ENCODE assay signal across 28 mouse cellular contexts in the genomic region with DNA sequence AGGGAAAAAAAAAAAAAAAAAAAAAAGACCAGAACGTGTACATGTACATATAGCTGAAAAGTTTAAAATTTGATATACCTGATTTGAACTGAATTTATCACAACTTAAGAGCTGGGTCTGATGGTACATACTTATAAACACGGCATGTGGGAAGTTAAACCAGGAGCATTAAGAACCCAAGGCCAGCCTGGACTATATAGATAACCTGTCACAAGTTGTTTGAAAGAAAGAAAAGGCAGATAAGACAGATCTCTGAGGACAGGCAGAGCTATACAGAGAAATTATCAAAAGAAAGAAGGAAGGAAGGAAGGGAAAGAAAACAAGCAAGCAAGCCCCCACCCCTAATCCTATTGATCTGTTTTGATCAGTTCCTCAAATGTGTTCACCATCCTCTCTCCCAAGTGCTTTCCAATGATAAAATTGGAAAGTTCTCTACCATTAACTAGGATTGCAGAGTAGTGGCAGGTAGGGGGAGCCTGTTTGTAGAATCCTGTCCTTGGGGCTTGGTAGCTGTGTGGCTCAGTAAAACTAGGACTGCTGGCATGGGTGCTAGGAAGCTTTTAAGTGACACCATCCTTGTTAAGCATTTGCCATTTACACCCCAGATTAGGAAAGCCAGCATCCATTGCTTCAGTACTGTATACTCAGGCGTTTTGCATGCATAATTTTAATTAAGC. TPM values are rescaled to one million over a fixed set of nuclear protein-coding genes. Genes with fewer than 3 reads are reported as not detected.
DNase-seq lines count a peak whose midpoint lies in the region; ATAC-seq and TF ChIP-seq lines count a peak whose summit lies in the region.
"Had no signal": no experiment of that assay in that cellular context is flagged by ENCODE, and none has a peak within 500 bp of the region (broad histone marks: within the 10 kb centered on the region; RNA-seq: fewer than 3 reads in every experiment).

No protein-coding gene starts in this region.

- TF ChIP-seq CTCF in intestine, postnatal 0 days (IDR thresholded peaks at IDR 0.05; ENCODE audit: low read depth): peak; percentile 21; the same call in 1 of the 2 replicates
- no peak for TF ChIP-seq CTCF in G1E (IDR thresholded peaks at IDR 0.05; ENCODE audit: low read depth, low read length)

- intact Hi-C loops in left cerebral cortex, postnatal 36 days (cut with DNase I): no loop called here

- no peak for ATAC-seq in intestine, postnatal 0 days
- no peak for ATAC-seq in intestine, embryonic 16.5 days
- peak; percentile 61 for ATAC-seq in G1E (ENCODE audit: extremely low read depth, insufficient number of reproducible peaks, low FRiP score, poor library complexity, severe bottlenecking)
- ATAC-seq in erythroblast, adult 5-6 weeks (replicated peaks; ENCODE audit: low FRiP score, poor library complexity, severe bottlenecking): peak; percentile 62; the same call in 1 of the 2 replicates
- ATAC-seq in liver, embryonic 16.5 days (ENCODE audit: low read depth): peak; percentile 86
- ATAC-seq: forebrain, postnatal 0 days; hindbrain, postnatal 0 days; midbrain, embryonic 15.5 days had no signal

- no peak overlapping the region for H3K27ac ChIP-seq in intestine, postnatal 0 days (ENCODE audit: low read depth, low read length)
- no peak overlapping the region for H3K27ac ChIP-seq in intestine, embryonic 16.5 days (ENCODE audit: low read length)
- H3K27ac ChIP-seq in liver, embryonic 16.5 days (ENCODE audit: low read length): peak overlapping the region; percentile 12; the same call in 1 of the 2 replicates
- H3K27ac ChIP-seq: embryonic facial prominence, embryonic 10.5 days; hindbrain, embryonic 10.5 days; hindbrain, postnatal 0 days; kidney, embryonic 15.5 days; midbrain, embryonic 15.5 days; neural tube, embryonic 13.5 days; stomach, embryonic 15.5 days had no signal

- WGBS in intestine, postnatal 0 days: 59% methylated on average over 3 of the region's 3 CpGs
- WGBS in intestine, embryonic 16.5 days: 67% methylated on average over 3 of the region's 3 CpGs
- 31% methylated on average over 3 of the region's 3 CpGs for WGBS in liver, embryonic 16.5 days (ENCODE audit: insufficient replicate concordance)

- H3K36me3 ChIP-seq in intestine, postnatal 0 days (ENCODE audit: control insufficient read depth, insufficient read depth): peaks cover 5% of the 10 kb centered on the region
- H3K36me3 ChIP-seq in intestine, embryonic 16.5 days (ENCODE audit: control insufficient read depth, insufficient read depth, low read length): no peaks in the 10 kb centered on the region; the same call in 1 of the 2 replicates
- H3K36me3 ChIP-seq in G1E (replicated peaks): peaks cover 53% of the 10 kb centered on the region
- peaks cover 5% of the 10 kb centered on the region for H3K36me3 ChIP-seq in liver, embryonic 16.5 days (ENCODE audit: control insufficient read depth, insufficient read depth)

- H3K9ac ChIP-seq in intestine, postnatal 0 days (ENCODE audit: low read depth, low read length): no peak overlapping the region
- no peak overlapping the region for H3K9ac ChIP-seq in intestine, embryonic 16.5 days (ENCODE audit: low read depth, low read length)
- no peak overlapping the region for H3K9ac ChIP-seq in liver, embryonic 16.5 days (ENCODE audit: low read depth, low read length)
- H3K9ac ChIP-seq: forebrain, postnatal 0 days; kidney, embryonic 15.5 days; midbrain, embryonic 15.5 days; neural tube, embryonic 13.5 days; stomach, embryonic 15.5 days had no signal

- no peaks in the 10 kb centered on the region for H3K4me1 ChIP-seq in intestine, postnatal 0 days (replicated peaks; ENCODE audit: control insufficient read depth, insufficient read depth, low read length)
- H3K4me1 ChIP-seq in intestine, embryonic 16.5 days (ENCODE audit: control insufficient read depth, insufficient read depth, low read length): no peaks in the 10 kb centered on the region
- peaks cover 41% of the 10 kb centered on the region for H3K4me1 ChIP-seq in G1E (ENCODE audit: insufficient read depth, low read depth, low read length)
- H3K4me1 ChIP-seq in liver, embryonic 16.5 days (ENCODE audit: control insufficient read depth, low read depth, low read length): peaks cover 7% of the 10 kb centered on the region
- H3K4me1 ChIP-seq: embryonic facial prominence, embryonic 10.5 days; hindbrain, embryonic 10.5 days; kidney, embryonic 15.5 days; midbrain, embryonic 15.5 days; neural tube, embryonic 13.5 days; stomach, embryonic 15.5 days had no signal

- no peaks in the 10 kb centered on the region for H3K27me3 ChIP-seq in intestine, postnatal 0 days (replicated peaks; ENCODE audit: control insufficient read depth, insufficient read depth, low read length)
- no peaks in the 10 kb centered on the region for H3K27me3 ChIP-seq in intestine, embryonic 16.5 days (replicated peaks; ENCODE audit: control insufficient read depth, insufficient read depth, low read length)
- no peaks in the 10 kb centered on the region for H3K27me3 ChIP-seq in G1E (ENCODE audit: insufficient read depth, low read length)
- H3K27me3 ChIP-seq in liver, embryonic 16.5 days (ENCODE audit: control insufficient read depth, insufficient read depth, low read depth, low read length): no peaks in the 10 kb centered on the region
- H3K27me3 ChIP-seq: kidney, embryonic 15.5 days; megakaryocyte, embryonic 14.5 days; midbrain, embryonic 15.5 days; neural tube, embryonic 13.5 days; stomach, embryonic 15.5 days had no signal

- H3K4me2 ChIP-seq in intestine, postnatal 0 days (replicated peaks; ENCODE audit: low read depth): no peak overlapping the region
- no peak overlapping the region for H3K4me2 ChIP-seq in intestine, embryonic 16.5 days (ENCODE audit: low read depth, low read length)
- peak overlapping the region; percentile 2; the same call in 1 of the 2 replicates for H3K4me2 ChIP-seq in liver, embryonic 16.5 days (ENCODE audit: low read depth, low read length)
- H3K4me2 ChIP-seq: kidney, embryonic 15.5 days; midbrain, embryonic 15.5 days; neural tube, embryonic 13.5 days; stomach, embryonic 15.5 days had no signal

- H3K4me3 ChIP-seq in intestine, postnatal 0 days (ENCODE audit: low read depth, low read length): no peak overlapping the region
- no peak overlapping the region for H3K4me3 ChIP-seq in intestine, embryonic 16.5 days (ENCODE audit: low read length)
- no peak overlapping the region for H3K4me3 ChIP-seq in G1E (ENCODE audit: low read depth, low read length)
- no peak overlapping the region for H3K4me3 ChIP-seq in liver, embryonic 16.5 days (ENCODE audit: low read depth, low read length)
- H3K4me3 ChIP-seq: embryonic facial prominence, embryonic 10.5 days; hindbrain, embryonic 10.5 days; kidney, embryonic 15.5 days; megakaryocyte, embryonic 14.5 days; midbrain, embryonic 15.5 days; myocyte; neural tube, embryonic 13.5 days; stomach, embryonic 15.5 days had no signal

- no peaks in the 10 kb centered on the region for H3K9me3 ChIP-seq in intestine, postnatal 0 days (ENCODE audit: control insufficient read depth)
- no peaks in the 10 kb centered on the region for H3K9me3 ChIP-seq in intestine, embryonic 16.5 days (ENCODE audit: control insufficient read depth, low read length)
- no peaks in the 10 kb centered on the region for H3K9me3 ChIP-seq in G1E (replicated peaks)
- no peaks in the 10 kb centered on the region for H3K9me3 ChIP-seq in liver, embryonic 16.5 days (replicated peaks; ENCODE audit: control insufficient read depth, low read length)
- H3K9me3 ChIP-seq: embryonic facial prominence, embryonic 10.5 days; hindbrain, embryonic 10.5 days; kidney, embryonic 15.5 days; megakaryocyte, embryonic 14.5 days; midbrain, embryonic 15.5 days; neural tube, embryonic 13.5 days; stomach, embryonic 15.5 days had no signal

- no peak for DNase-seq in G1E (ENCODE audit: low spot score)
- no peak for DNase-seq in frontal cortex, postnatal 14 days (ENCODE audit: low spot score in 2 of 2)
- no peak for DNase-seq in left cerebral cortex, adult 18-20 months (ENCODE audit: low spot score in 2 of 2)
- no peak for DNase-seq in left cerebral cortex, postnatal 36 days (ENCODE audit: low spot score in 2 of 2)
- DNase-seq: adrenal gland, postnatal 36 days; cerebellum, adult 9-10 months; forebrain, postnatal 0 days; gastrocnemius, postnatal 25 days; kidney, adult 11 months; kidney, postnatal 4 days; layer of hippocampus, adult 9-11 months; lung, adult 18-20 months; retina, postnatal 1 day; right cerebral cortex, postnatal 4 days; thymus, postnatal 25 days had no signal

RNA-seq across cellular contexts. Expression of gene Hspa2, which starts 12.2 kb away (rescaled TPM):
- polyA plus RNA-seq in intestine, postnatal 0 days (2015; fragmentation: Nextera tagmentation; extraction: Ambion mirVana): 16.9 and 23.5 TPM in 2 replicates
- polyA plus RNA-seq in intestine, embryonic 16.5 days (2015; fragmentation: Nextera tagmentation; extraction: Ambion mirVana): 11.6 and 12.5 TPM in 2 replicates
- total RNA-seq in G1E (2014; fragmentation: Nextera tagmentation) (6.0 and 7.3 TPM in 2 replicates), G1E (2017) (10.7 and 11.3 TPM in 2 replicates)
- 10.3 and 12.0 TPM in 2 replicates for polyA plus RNA-seq in G1E (2012)
- total RNA-seq in erythroblast, adult 5-6 weeks (2015; ENCODE audit: low replicate concordance): 0.42 and 4.4 TPM in 2 replicates
- total RNA-seq in erythroblast, adult 5-6 weeks (2017; ENCODE audit: low replicate concordance): 0.68 and 1.8 TPM in 2 replicates
- polyA plus RNA-seq in liver, embryonic 16.5 days (2015; fragmentation: Nextera tagmentation; extraction: Ambion mirVana): 1.4 and 1.5 TPM in 2 replicates
- total RNA-seq in left cerebral cortex, adult 18-20 months (2021): 10 to 100 TPM; 63.8 to 79.8 TPM
- total RNA-seq in left cerebral cortex, postnatal 36 days (2021): 10 to 100 TPM; 62.5 to 67.5 TPM

RNA-seq across cellular contexts. Expression of gene Zbtb1, which starts 21.7 kb away (rescaled TPM):
- 3.3 and 3.4 TPM in 2 replicates for polyA plus RNA-seq in intestine, postnatal 0 days (2015; fragmentation: Nextera tagmentation; extraction: Ambion mirVana)
- polyA plus RNA-seq in intestine, embryonic 16.5 days (2015; fragmentation: Nextera tagmentation; extraction: Ambion mirVana): 5.4 and 5.6 TPM in 2 replicates
- 24.8 and 27.9 TPM in 2 replicates for total RNA-seq in G1E (2014; fragmentation: Nextera tagmentation)
- 23.1 and 27.2 TPM in 2 replicates for total RNA-seq in G1E (2017)
- polyA plus RNA-seq in G1E (2012): 6.4 and 8.8 TPM in 2 replicates
- 4.6 and 4.8 TPM in 2 replicates for total RNA-seq in erythroblast, adult 5-6 weeks (2015; ENCODE audit: low replicate concordance)
- 4.0 and 5.6 TPM in 2 replicates for total RNA-seq in erythroblast, adult 5-6 weeks (2017; ENCODE audit: low replicate concordance)
- 2.9 and 3.4 TPM in 2 replicates for polyA plus RNA-seq in liver, embryonic 16.5 days (2015; fragmentation: Nextera tagmentation; extraction: Ambion mirVana)
- 1 to 10 TPM; 5.6 to 6.1 TPM for total RNA-seq in left cerebral cortex, adult 18-20 months (2021)
- total RNA-seq in left cerebral cortex, postnatal 36 days (2021): 1 to 10 TPM; 4.6 to 6.6 TPM

RNA-seq across cellular contexts. Expression of gene Zbtb25, which starts 22.3 kb away (rescaled TPM):
- polyA plus RNA-seq in intestine, postnatal 0 days (2015; fragmentation: Nextera tagmentation; extraction: Ambion mirVana): 4.3 and 5.2 TPM in 2 replicates
- 8.8 and 9.4 TPM in 2 replicates for polyA plus RNA-seq in intestine, embryonic 16.5 days (2015; fragmentation: Nextera tagmentation; extraction: Ambion mirVana)
- total RNA-seq in G1E (2014; fragmentation: Nextera tagmentation) (54.4 and 62.5 TPM in 2 replicates), G1E (2017) (15.5 and 17.5 TPM in 2 replicates)
- 12.1 and 12.2 TPM in 2 replicates for polyA plus RNA-seq in G1E (2012)
- 6.1 and 19.2 TPM in 2 replicates for total RNA-seq in erythroblast, adult 5-6 weeks (2015; ENCODE audit: low replicate concordance)
- 1.3 and 4.6 TPM in 2 replicates for total RNA-seq in erythroblast, adult 5-6 weeks (2017; ENCODE audit: low replicate concordance)
- polyA plus RNA-seq in liver, embryonic 16.5 days (2015; fragmentation: Nextera tagmentation; extraction: Ambion mirVana): 4.1 and 4.8 TPM in 2 replicates
- total RNA-seq in left cerebral cortex, adult 18-20 months (2021): 10 to 100 TPM; 15.9 to 16.6 TPM
- 10 to 100 TPM; 17.8 to 19.6 TPM for total RNA-seq in left cerebral cortex, postnatal 36 days (2021)

RNA-seq across cellular contexts. Expression of gene Ppp1r36, which starts 25.6 kb away (rescaled TPM):
- 0.90 and 1.1 TPM in 2 replicates for polyA plus RNA-seq in intestine, postnatal 0 days (2015; fragmentation: Nextera tagmentation; extraction: Ambion mirVana)
- polyA plus RNA-seq in intestine, embryonic 16.5 days (2015; fragmentation: Nextera tagmentation; extraction: Ambion mirVana): 0.99 and 1.5 TPM in 2 replicates
- total RNA-seq in G1E (2014; fragmentation: Nextera tagmentation) (not detected in 2 replicates), G1E (2017) (0.12 and 0.38 TPM in 2 replicates)
- polyA plus RNA-seq in G1E (2012): not detected in 2 replicates
- total RNA-seq in erythroblast, adult 5-6 weeks (2015; ENCODE audit: low replicate concordance): not detected in 2 replicates
- not detected in 2 replicates for total RNA-seq in erythroblast, adult 5-6 weeks (2017; ENCODE audit: low replicate concordance)
- 0.08 and 0.11 TPM in 2 replicates for polyA plus RNA-seq in liver, embryonic 16.5 days (2015; fragmentation: Nextera tagmentation; extraction: Ambion mirVana)
- 1 to 10 TPM; 1.6 to 1.8 TPM for total RNA-seq in left cerebral cortex, adult 18-20 months (2021)
- total RNA-seq in left cerebral cortex, postnatal 36 days (2021): 1 to 10 TPM; 1.2 to 1.3 TPM
- total RNA-seq: adrenal gland, postnatal 36 days; gastrocnemius, postnatal 25 days had no signal
- polyA plus RNA-seq: myocyte had no signal

Comparison
In these comparisons a context has a peak if more than half of its experiments do, and no peak if none do; other contexts are left out.
1. ATAC-seq: peak in G1E (single experiment), erythroblast, adult 5-6 weeks (single experiment) and liver, embryonic 16.5 days (single experiment); none in intestine, postnatal 0 days (single experiment) and intestine, embryonic 16.5 days (single experiment).
2. RNA of gene Hspa2, which starts 12.2 kb away (total RNA-seq): 63.8 to 79.8 TPM in left cerebral cortex, adult 18-20 months and 62.5 to 67.5 TPM in left cerebral cortex, postnatal 36 days; 6.0 to 11.3 TPM in G1E and 0.42 to 4.4 TPM in erythroblast, adult 5-6 weeks; every median in the first group is over 4 times any median in the second.